Mouse (Mus musculus) adrenal gland (tissue): ENCODE measurements around the gene Map7.

Experiments used
- microRNA-seq, 2 experiments: library from miRNA; unstranded; fragments of <30 nt; microRNA quantifications; one replicate each; pipeline ENCODE4; 2019

Gene Map7

Small RNA genes within 50 kb of the gene (microRNA-seq; reads per million reads assigned to microRNA genes)
- gene Mir6413 = 0 reads per million in 2 experiments
